23 mouse cellular contexts compared by ENCODE assay signal in genomic region chr9:108493246-108493645, GRCm38 (mm10). TPM values are rescaled to one million over a fixed set of nuclear protein-coding genes. Genes with fewer than 3 reads are reported as not detected.
A peak's percentile ranks its signal among the peaks of the same experiment; 100 is the strongest.
DNase-seq lines count a peak whose midpoint lies in the region; ATAC-seq and TF ChIP-seq lines count a peak whose summit lies in the region.
"Had no signal": no experiment of that assay in that cellular context is flagged by ENCODE, and none has a peak within 500 bp of the region (broad histone marks: within the 10 kb centered on the region; RNA-seq: fewer than 3 reads in every experiment).

No protein-coding gene starts in this region.

- no peaks in the 10 kb centered on the region for H3K27me3 ChIP-seq in megakaryocyte, embryonic 14.5 days (replicated peaks)
- H3K27me3 ChIP-seq in kidney, adult 2 months (replicated peaks; ENCODE audit: control insufficient read depth, insufficient read depth, low read length) = no peaks in the 10 kb centered on the region
- H3K27me3 ChIP-seq: CH12.LX; embryonic facial prominence, embryonic 13.5 days; forebrain, embryonic 12.5 days; forebrain, embryonic 15.5 days; heart, embryonic 13.5 days; hindbrain, embryonic 12.5 days; hindbrain, embryonic 15.5 days; Patski had no signal

- no peak overlapping the region for H3K27ac ChIP-seq in kidney, adult 2 months (ENCODE audit: insufficient read depth, low read depth, low read length)
- H3K27ac ChIP-seq: embryonic facial prominence, embryonic 13.5 days; forebrain, embryonic 15.5 days; heart, embryonic 13.5 days; hindbrain, embryonic 12.5 days; hindbrain, embryonic 15.5 days had no signal

- DNase-seq in gastrocnemius, postnatal 14 days = peak; percentile 3
- DNase-seq in gastrocnemius, postnatal 36 days = no peak
- peak; percentile 49 for DNase-seq in testis, postnatal 14 days (ENCODE audit: low spot score)
- no peak for DNase-seq in testis, postnatal 10 days (ENCODE audit: low spot score)
- DNase-seq in kidney, adult 2 months = no peak
- DNase-seq: adrenal gland, postnatal 10 days; B cell, adult 2 months; cerebellum, adult 11 months; cerebellum, adult 2 months; cerebellum, postnatal 25 days; gastrocnemius, postnatal 25 days; heart, postnatal 14 days had no signal

- ATAC-seq in megakaryocyte, adult 5-6 weeks (ENCODE audit: poor library complexity, severe bottlenecking) = no peak
- ATAC-seq: forebrain, embryonic 15.5 days; Patski had no signal

- no peak for TF ChIP-seq CTCF in kidney, adult 2 months (conservative IDR thresholded peaks at IDR 0.05; ENCODE audit: insufficient read depth, insufficient read length, low read depth, low read length)

- intact Hi-C loops in gastrocnemius, postnatal 14 days (cut with DNase I; ENCODE audit: low total_unique reads) = loop anchor here (2.0 kb wide), 1 partner anchor 66 kb away; no protein-coding TSS in a partner anchor
- intact Hi-C loops in gastrocnemius, postnatal 36 days (cut with DNase I) = no loop called here

- H3K4me3 ChIP-seq in megakaryocyte, embryonic 14.5 days (replicated peaks) = peak overlapping the region; percentile 26
- H3K4me3 ChIP-seq in kidney, adult 2 months (ENCODE audit: insufficient read depth, low read depth, low read length) = no peak overlapping the region
- H3K4me3 ChIP-seq: embryonic facial prominence, embryonic 13.5 days; forebrain, embryonic 12.5 days; forebrain, embryonic 15.5 days; heart, embryonic 13.5 days; hindbrain, embryonic 12.5 days; hindbrain, embryonic 15.5 days had no signal

- peaks cover 35% of the 10 kb centered on the region for H3K4me1 ChIP-seq in megakaryocyte, embryonic 14.5 days
- peaks cover 6% of the 10 kb centered on the region for H3K4me1 ChIP-seq in kidney, adult 2 months (ENCODE audit: control insufficient read depth, insufficient read depth, low read length)

- TF ChIP-seq POLR2A in kidney, adult 2 months (IDR thresholded peaks at IDR 0.05; ENCODE audit: low read depth, low read length) = no peak

- peaks cover 63% of the 10 kb centered on the region for H3K36me3 ChIP-seq in megakaryocyte, embryonic 14.5 days (replicated peaks; ENCODE audit: low read length)
- peaks cover 7% of the 10 kb centered on the region for H3K36me3 ChIP-seq in kidney, adult 2 months (ENCODE audit: control insufficient read depth, insufficient read depth, low read length)

- 95% methylated on average over 8 of the region's 8 CpGs for WGBS in kidney, adult 2 months

- no peaks in the 10 kb centered on the region for H3K9me3 ChIP-seq in megakaryocyte, embryonic 14.5 days
- H3K9me3 ChIP-seq: embryonic facial prominence, embryonic 13.5 days; forebrain, embryonic 12.5 days; forebrain, embryonic 15.5 days; G1E; heart, embryonic 13.5 days; hindbrain, embryonic 12.5 days; hindbrain, embryonic 15.5 days had no signal

RNA-seq across cellular contexts. Expression of gene Usp19, which starts 2.8 kb away (rescaled TPM):
- total RNA-seq in gastrocnemius, postnatal 14 days (2021) = 10 to 100 TPM; 85.9 to 92.0 TPM
- 100 to 1,000 TPM; 105 to 120 TPM for total RNA-seq in gastrocnemius, postnatal 36 days (2021)
- polyA plus RNA-seq in megakaryocyte, embryonic 14.5 days (2012; ENCODE audit: insufficient read depth, low replicate concordance) = 61.5 and 104 TPM in 2 replicates
- total RNA-seq in megakaryocyte, adult 5-6 weeks (2015) = 29.3 and 33.2 TPM in 2 replicates
- total RNA-seq in megakaryocyte, adult 5-6 weeks (2017) = 34.8 and 36.3 TPM in 2 replicates
- 107 and 137 TPM in 2 replicates for polyA plus RNA-seq in kidney, adult 2 months (2012; rRNA removed)

RNA-seq across cellular contexts. Expression of gene Lamb2, which starts 13.7 kb away (rescaled TPM):
- total RNA-seq in gastrocnemius, postnatal 14 days (2021) = 100 to 1,000 TPM; 118 to 125 TPM
- total RNA-seq in gastrocnemius, postnatal 36 days (2021) = 100 to 1,000 TPM; 118 to 129 TPM
- 0.04 TPM in 1 of 2 replicates, not detected in the other for polyA plus RNA-seq in megakaryocyte, embryonic 14.5 days (2012; ENCODE audit: insufficient read depth, low replicate concordance)
- 0.13 and 0.73 TPM in 2 replicates for total RNA-seq in megakaryocyte, adult 5-6 weeks (2015)
- total RNA-seq in megakaryocyte, adult 5-6 weeks (2017) = 0.33 and 0.37 TPM in 2 replicates
- 80.4 and 89.1 TPM in 2 replicates for polyA plus RNA-seq in kidney, adult 2 months (2012; rRNA removed)

RNA-seq across cellular contexts. Expression of gene Qars, which starts 14.3 kb away (rescaled TPM):
- 10 to 100 TPM; 65.9 to 72.6 TPM for total RNA-seq in gastrocnemius, postnatal 14 days (2021)
- 10 to 100 TPM; 69.7 to 81.7 TPM for total RNA-seq in gastrocnemius, postnatal 36 days (2021)
- polyA plus RNA-seq in megakaryocyte, embryonic 14.5 days (2012; ENCODE audit: insufficient read depth, low replicate concordance) = 6.5 and 33.3 TPM in 2 replicates
- total RNA-seq in megakaryocyte, adult 5-6 weeks (2015) = 120 and 137 TPM in 2 replicates
- 130 and 144 TPM in 2 replicates for total RNA-seq in megakaryocyte, adult 5-6 weeks (2017)
- 175 and 188 TPM in 2 replicates for polyA plus RNA-seq in kidney, adult 2 months (2012; rRNA removed)

RNA-seq across cellular contexts. Expression of gene Qrich1, which starts 23.4 kb away (rescaled TPM):
- 10 to 100 TPM; 58.8 to 59.5 TPM for total RNA-seq in gastrocnemius, postnatal 14 days (2021)
- total RNA-seq in gastrocnemius, postnatal 36 days (2021) = 10 to 100 TPM; 49.3 to 51.9 TPM
- polyA plus RNA-seq in megakaryocyte, embryonic 14.5 days (2012; ENCODE audit: insufficient read depth, low replicate concordance) = 22.0 and 38.5 TPM in 2 replicates
- 68.1 and 74.0 TPM in 2 replicates for total RNA-seq in megakaryocyte, adult 5-6 weeks (2015)
- 97.9 and 109 TPM in 2 replicates for total RNA-seq in megakaryocyte, adult 5-6 weeks (2017)
- 76.3 and 85.5 TPM in 2 replicates for polyA plus RNA-seq in kidney, adult 2 months (2012; rRNA removed)

RNA-seq across cellular contexts. Expression of gene Klhdc8b, which starts 31.9 kb away (rescaled TPM):
- total RNA-seq in gastrocnemius, postnatal 14 days (2021) = 1 to 10 TPM; 4.1 to 4.6 TPM
- total RNA-seq in gastrocnemius, postnatal 36 days (2021) = 1 to 10 TPM; 1.7 to 3.1 TPM
- 3.8 and 6.5 TPM in 2 replicates for polyA plus RNA-seq in megakaryocyte, embryonic 14.5 days (2012; ENCODE audit: insufficient read depth, low replicate concordance)
- 0.16 and 0.33 TPM in 2 replicates for total RNA-seq in megakaryocyte, adult 5-6 weeks (2015)
- 1.0 and 1.3 TPM in 2 replicates for total RNA-seq in megakaryocyte, adult 5-6 weeks (2017)
- polyA plus RNA-seq in kidney, adult 2 months (2012; rRNA removed) = 35.0 and 35.8 TPM in 2 replicates

Comparison
In these comparisons a context has a peak if more than half of its experiments do, and no peak if none do; other contexts are left out.
1. DNase-seq: peak in gastrocnemius, postnatal 14 days (single experiment) and testis, postnatal 14 days (single experiment); none in gastrocnemius, postnatal 36 days (0 of 2), testis, postnatal 10 days (single experiment) and kidney, adult 2 months (single experiment).
2. RNA of gene Lamb2, which starts 13.7 kb away (total RNA-seq): 118 to 129 TPM in gastrocnemius, postnatal 36 days and 118 to 125 TPM in gastrocnemius, postnatal 14 days; 0.13 to 0.73 TPM in megakaryocyte, adult 5-6 weeks; every median in the first group is over 10 times any median in the second.